Mouse (Mus musculus): Measurements from ENCODE around the gene Vezt. TPM values are rescaled to one million over a fixed set of nuclear protein-coding genes. Genes with fewer than 3 reads are reported as not detected.

The Vezt gene
- 11.3 and 16.2 TPM in 2 replicates for polyA plus RNA-seq (2015; fragmentation: Nextera tagmentation; extraction: Ambion mirVana)

GRCm38 (mm10) chr10:94035658-94036374 is at the start of gene Vezt, which contains the start of gene Fgd6:
Gene Vezt, minus strand, starts transcription at chr10:94035817.
Gene Fgd6, plus strand, starts transcription at chr10:94036001.
- Histone ChIP-seq H3K27ac (peak within 1 kb of the TSS; percentile 85), H3K4me2 (peak within 1 kb of the TSS; percentile 76), H3K4me1 (replicated peaks) (peaks cover 34% of the 10 kb centered on the region), H3K4me3 (replicated peaks) (peak within 1 kb of the TSS; percentile 92), H3K27me3 (no peaks in the 10 kb centered on the region), H3K9ac (peak within 1 kb of the TSS; percentile 96), H3K36me3 (0 out of 2 replicates have a peak, but pooled peaks cover 7% of the 10 kb centered on the region), H3K9me3 (replicated peaks) (no peaks in the 10 kb centered on the region)
- under 1% methylated on average over 77 of the region's 77 CpGs for WGBS (ENCODE audit: insufficient replicate concordance)
- ATAC-seq (ENCODE audit: low read depth): peak; percentile 95
- DNase-seq: peak; percentile 98

GRCm38 (mm10) chr10:94082040-94082734 is 46.6 kb upstream of the Vezt start:
- no peak overlapping the region for H3K4me3 ChIP-seq (replicated peaks)
- H3K27ac ChIP-seq: no peak overlapping the region
- WGBS (ENCODE audit: insufficient replicate concordance): 38% methylated on average over 7 of the region's 7 CpGs
- H3K27me3 ChIP-seq: no peaks in the 10 kb centered on the region
- no peak overlapping the region for H3K9ac ChIP-seq
- ATAC-seq (ENCODE audit: low read depth) (no peak), DNase-seq (no peak)
- peaks cover 21% of the 10 kb centered on the region for H3K4me1 ChIP-seq (replicated peaks)
- no peak overlapping the region for H3K4me2 ChIP-seq
- H3K9me3 ChIP-seq (replicated peaks): no peaks in the 10 kb centered on the region
- H3K36me3 ChIP-seq: 0 out of 2 replicates have a peak, but pooled peaks cover 3% of the 10 kb centered on the region

GRCm38 (mm10) chr10:94080740-94081139 is 45.1 kb upstream of the Vezt start:
- Histone ChIP-seq H3K4me1 (replicated peaks) (peaks cover 9% of the 10 kb centered on the region; the same call in 1 of the 2 replicates), H3K36me3 (0 out of 2 replicates have a peak, but pooled peaks cover 3% of the 10 kb centered on the region), H3K9ac (no peak overlapping the region), H3K27ac (no peak overlapping the region), H3K4me2 (no peak overlapping the region), H3K4me3 (replicated peaks) (no peak overlapping the region), H3K9me3 (replicated peaks) (no peaks in the 10 kb centered on the region), H3K27me3 (no peaks in the 10 kb centered on the region)
- no peak for DNase-seq
- 69% methylated on average over 3 of the region's 3 CpGs for WGBS (ENCODE audit: insufficient replicate concordance)
- no peak for ATAC-seq (ENCODE audit: low read depth)

GRCm38 (mm10) chr10:94076966-94077825 is 41.6 kb upstream of the Vezt start:
- no peak overlapping the region for H3K4me3 ChIP-seq (replicated peaks)
- peaks cover 22% of the 10 kb centered on the region for H3K4me1 ChIP-seq (replicated peaks)
- no peak overlapping the region for H3K27ac ChIP-seq
- no peaks in the 10 kb centered on the region for H3K27me3 ChIP-seq
- H3K4me2 ChIP-seq: no peak overlapping the region
- no peak for ATAC-seq (ENCODE audit: low read depth)
- peaks cover 16% of the 10 kb centered on the region; the same call in 1 of the 2 replicates for H3K36me3 ChIP-seq
- no peak for DNase-seq
- 84% methylated on average over 14 of the region's 14 CpGs for WGBS (ENCODE audit: insufficient replicate concordance)
- H3K9ac ChIP-seq: no peak overlapping the region
- H3K9me3 ChIP-seq (replicated peaks): no peaks in the 10 kb centered on the region

- Histone ChIP-seq H3K36me3 (peaks cover 14% of the 10 kb centered on the region; the same call in 1 of the 2 replicates), H3K9ac (peak overlapping the region; percentile 44), H3K4me2 (peak overlapping the region; percentile 53), H3K27me3 (no peaks in the 10 kb centered on the region), H3K4me3 (replicated peaks) (0 out of 2 replicates have a peak overlapping the region, but pooled peaks have one; percentile 10), H3K27ac (peak overlapping the region; percentile 84), H3K9me3 (replicated peaks) (no peaks in the 10 kb centered on the region), H3K4me1 (replicated peaks) (peaks cover 50% of the 10 kb centered on the region)
- ATAC-seq (ENCODE audit: low read depth): peak; percentile 90
- 54% methylated on average over 4 of the region's 4 CpGs for WGBS (ENCODE audit: insufficient replicate concordance)
- peak; percentile 35 for DNase-seq
Observed at GRCm38 (mm10) chr10:94072916-94073465, 37.4 kb upstream of the Vezt start.

GRCm38 (mm10) chr10:94072261-94072915 is 36.8 kb upstream of the Vezt start:
- H3K27me3 ChIP-seq: no peaks in the 10 kb centered on the region
- WGBS (ENCODE audit: insufficient replicate concordance): 36% methylated on average over 10 of the region's 10 CpGs
- H3K4me1 ChIP-seq (replicated peaks): peaks cover 50% of the 10 kb centered on the region
- peak overlapping the region; percentile 44 for H3K9ac ChIP-seq
- H3K4me3 ChIP-seq (replicated peaks): 0 out of 2 replicates have a peak overlapping the region, but pooled peaks have one; percentile 10
- peaks cover 13% of the 10 kb centered on the region; the same call in 1 of the 2 replicates for H3K36me3 ChIP-seq
- peak overlapping the region; percentile 53 for H3K4me2 ChIP-seq
- ATAC-seq (ENCODE audit: low read depth) (peak; percentile 83), DNase-seq (peak; percentile 30)
- peak overlapping the region; percentile 84 for H3K27ac ChIP-seq
- no peaks in the 10 kb centered on the region for H3K9me3 ChIP-seq (replicated peaks)

GRCm38 (mm10) chr10:94071641-94072040 is 36.0 kb upstream of the Vezt start:
- Histone ChIP-seq H3K27ac (peak overlapping the region; percentile 84), H3K9ac (no peak overlapping the region), H3K9me3 (replicated peaks) (no peaks in the 10 kb centered on the region), H3K4me3 (replicated peaks) (no peak overlapping the region), H3K27me3 (no peaks in the 10 kb centered on the region), H3K4me1 (replicated peaks) (peaks cover 50% of the 10 kb centered on the region), H3K36me3 (peaks cover 13% of the 10 kb centered on the region; the same call in 1 of the 2 replicates), H3K4me2 (no peak overlapping the region; the same call in 1 of the 2 replicates)
- DNase-seq (no peak), ATAC-seq (ENCODE audit: low read depth) (no peak)
- WGBS (ENCODE audit: insufficient replicate concordance): 73% methylated on average over 7 of the region's 7 CpGs

- no peak overlapping the region for H3K4me3 ChIP-seq (replicated peaks)
- H3K27me3 ChIP-seq: no peaks in the 10 kb centered on the region
- ATAC-seq (ENCODE audit: low read depth): no peak; the same call in 1 of the 2 replicates
- peak overlapping the region; percentile 34 for H3K27ac ChIP-seq
- H3K4me2 ChIP-seq: no peak overlapping the region
- WGBS (ENCODE audit: insufficient replicate concordance): 75% methylated on average over 5 of the region's 5 CpGs
- no peaks in the 10 kb centered on the region for H3K36me3 ChIP-seq
- peaks cover 55% of the 10 kb centered on the region for H3K4me1 ChIP-seq (replicated peaks)
- no peak overlapping the region for H3K9ac ChIP-seq
- no peak for DNase-seq
- no peaks in the 10 kb centered on the region for H3K9me3 ChIP-seq (replicated peaks)
Observed at GRCm38 (mm10) chr10:94068701-94069100, 33.1 kb upstream of the Vezt start.

GRCm38 (mm10) chr10:94066896-94067295 is 31.3 kb upstream of the Vezt start:
- peaks cover 40% of the 10 kb centered on the region for H3K4me1 ChIP-seq (replicated peaks)
- no peak overlapping the region for H3K4me3 ChIP-seq (replicated peaks)
- H3K4me2 ChIP-seq: no peak overlapping the region
- DNase-seq (no peak), ATAC-seq (ENCODE audit: low read depth) (no peak)
- H3K9me3 ChIP-seq (replicated peaks): no peaks in the 10 kb centered on the region
- H3K9ac ChIP-seq: no peak overlapping the region
- WGBS (ENCODE audit: insufficient replicate concordance): 69% methylated on average over 3 of the region's 3 CpGs
- H3K27me3 ChIP-seq: no peaks in the 10 kb centered on the region
- no peak overlapping the region for H3K27ac ChIP-seq
- no peaks in the 10 kb centered on the region for H3K36me3 ChIP-seq

GRCm38 (mm10) chr10:94062357-94062756 is 26.7 kb upstream of the Vezt start:
- H3K9me3 ChIP-seq (replicated peaks): no peaks in the 10 kb centered on the region
- no peak overlapping the region for H3K4me3 ChIP-seq (replicated peaks)
- no peak overlapping the region for H3K9ac ChIP-seq
- no peak overlapping the region for H3K27ac ChIP-seq
- H3K27me3 ChIP-seq: no peaks in the 10 kb centered on the region
- DNase-seq (no peak), ATAC-seq (ENCODE audit: low read depth) (no peak)
- H3K4me1 ChIP-seq (replicated peaks): peaks cover 37% of the 10 kb centered on the region
- whole genome bisulfite sequencing (ENCODE audit: insufficient replicate concordance): 84% methylated on average over 5 of the region's 5 CpGs
- H3K36me3 ChIP-seq: no peaks in the 10 kb centered on the region
- no peak overlapping the region for H3K4me2 ChIP-seq
